Mouse (Mus musculus) liver, adult 2 months (tissue): ENCODE results near the gene Slu7.

ENCODE experiments used
- CTCF ChIP-seq: fragments of 200-500 bp; IDR thresholded peaks from 2 replicates; pipeline ENCODE4 v1.5.1; 2011; ENCODE audit warnings: low read depth, low read length, control low read depth
- POLR2A ChIP-seq: fragments of 200-500 bp; IDR thresholded peaks from 2 replicates; pipeline ENCODE4 v1.6.1; 2011; ENCODE audit warnings: low read length, control low read depth; ENCODE audit not compliant: insufficient read depth; ENCODE audit errors: extremely low read depth

DNA sequence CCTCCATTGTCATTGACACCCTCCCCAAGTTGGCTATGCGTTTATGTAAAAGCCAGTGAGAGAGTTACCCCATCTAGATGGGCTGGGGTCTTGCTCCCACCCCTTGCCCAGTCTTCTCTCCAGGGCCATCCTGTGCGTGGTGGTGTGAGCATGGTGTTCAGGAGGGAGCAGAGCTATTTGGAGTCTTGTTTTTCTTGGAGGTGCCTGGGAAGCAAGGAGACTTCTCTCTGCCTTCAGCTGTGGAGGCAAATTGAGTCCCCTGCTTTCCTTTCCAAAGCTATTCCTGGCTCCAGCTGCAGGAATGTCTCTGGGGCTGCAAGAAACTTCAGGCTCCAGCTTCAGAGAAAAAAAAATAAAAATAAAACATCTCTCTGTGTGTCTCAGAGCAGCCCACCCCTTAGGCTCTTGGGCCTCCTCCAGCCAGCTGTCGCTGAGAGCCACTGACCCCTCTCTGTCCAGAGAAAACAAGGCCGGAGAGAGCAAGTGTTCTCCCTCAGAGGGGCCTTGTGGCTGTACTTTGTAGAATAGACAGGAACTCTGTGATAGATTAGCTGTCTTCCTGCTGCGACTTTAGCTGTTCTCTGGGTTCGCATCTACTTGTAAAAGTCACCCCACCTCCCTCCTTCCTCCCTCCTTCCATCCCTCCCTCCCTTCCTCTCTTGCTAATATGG lies 49.7 kb downstream of the Slu7 start:
- TF ChIP-seq CTCF = no peak
- TF ChIP-seq POLR2A = no peak
